Mouse (Mus musculus) CH12F3 (cell line): Measurements from ENCODE around the gene Gm36028.

Experiments
- in situ Hi-C: fragments of 300-500 bp; cut with MboI; formaldehyde crosslinking; loops from 2 replicates; pipeline ENCODE4 v1.14.3; 2020; ENCODE audit warnings: low sequenced_read_pairs

Gene Gm36028

DNA sequence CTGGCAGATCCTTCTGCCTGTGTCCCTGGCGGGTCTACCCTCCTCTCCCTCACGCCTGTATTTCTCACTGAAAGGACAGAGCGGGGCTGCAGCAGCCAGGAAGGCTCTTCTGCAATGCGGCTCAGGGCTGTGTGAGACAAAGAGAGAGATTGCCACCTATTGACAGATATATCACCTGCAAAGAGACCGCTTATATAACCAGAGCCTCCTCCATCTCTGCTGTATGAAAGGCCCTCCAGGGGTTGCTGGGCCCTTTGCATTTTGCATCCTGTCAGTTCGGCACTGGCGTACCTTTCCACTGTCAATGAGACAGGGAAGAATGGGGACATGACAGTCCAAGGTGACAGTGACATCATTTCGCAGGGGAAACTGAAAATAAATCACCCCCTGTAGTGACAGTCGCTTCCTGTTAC, 48.5 kb downstream of the Gm36028 start:
- in situ Hi-C loops: loop anchor here (10.0 kb wide), 2 partner anchors 128 to 132 kb away; no protein-coding TSS in a partner anchor

DNA sequence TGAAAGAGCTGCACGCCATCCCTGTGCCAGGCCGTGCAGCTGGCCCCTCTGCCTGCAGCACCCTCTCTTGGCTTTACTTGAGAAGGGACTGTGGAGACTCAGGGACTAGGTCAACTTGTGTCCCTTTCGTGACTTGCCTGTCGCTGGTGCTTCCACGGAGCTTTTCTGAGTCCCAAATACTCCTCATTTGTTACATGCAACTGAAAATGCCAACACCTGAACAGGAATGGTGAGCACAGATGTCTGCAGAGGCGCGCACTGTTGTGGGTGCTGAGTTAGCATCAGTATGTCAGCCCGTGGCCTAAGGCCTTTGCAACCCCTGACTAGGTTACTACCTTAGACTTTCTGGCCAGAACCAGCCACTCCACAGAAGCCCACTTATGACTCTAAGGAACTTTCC, 49.1 kb downstream of the Gm36028 start:
- in situ Hi-C loops: loop anchor here (10.0 kb wide), 2 partner anchors 127 to 133 kb away; no protein-coding TSS in a partner anchor

DNA sequence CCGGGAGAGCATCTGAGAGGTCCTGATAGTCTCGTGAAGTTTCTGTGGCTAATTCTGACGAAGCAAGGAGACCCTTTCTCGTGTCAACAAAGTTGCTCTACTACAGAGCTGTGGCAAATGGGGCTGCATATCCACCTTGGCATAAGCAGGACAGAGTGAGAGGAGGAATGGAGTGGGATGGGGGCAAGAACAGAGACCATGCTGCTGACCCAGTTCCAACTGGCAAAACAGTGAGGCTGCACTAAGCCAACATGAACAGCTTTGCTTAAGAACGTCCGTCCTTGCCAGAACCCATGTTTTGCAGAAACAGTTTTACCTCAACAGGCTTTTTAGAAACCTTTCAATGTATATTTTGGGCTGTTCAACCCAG, 51.3 kb downstream of the Gm36028 start:
- in situ Hi-C loops: no loop called here

DNA sequence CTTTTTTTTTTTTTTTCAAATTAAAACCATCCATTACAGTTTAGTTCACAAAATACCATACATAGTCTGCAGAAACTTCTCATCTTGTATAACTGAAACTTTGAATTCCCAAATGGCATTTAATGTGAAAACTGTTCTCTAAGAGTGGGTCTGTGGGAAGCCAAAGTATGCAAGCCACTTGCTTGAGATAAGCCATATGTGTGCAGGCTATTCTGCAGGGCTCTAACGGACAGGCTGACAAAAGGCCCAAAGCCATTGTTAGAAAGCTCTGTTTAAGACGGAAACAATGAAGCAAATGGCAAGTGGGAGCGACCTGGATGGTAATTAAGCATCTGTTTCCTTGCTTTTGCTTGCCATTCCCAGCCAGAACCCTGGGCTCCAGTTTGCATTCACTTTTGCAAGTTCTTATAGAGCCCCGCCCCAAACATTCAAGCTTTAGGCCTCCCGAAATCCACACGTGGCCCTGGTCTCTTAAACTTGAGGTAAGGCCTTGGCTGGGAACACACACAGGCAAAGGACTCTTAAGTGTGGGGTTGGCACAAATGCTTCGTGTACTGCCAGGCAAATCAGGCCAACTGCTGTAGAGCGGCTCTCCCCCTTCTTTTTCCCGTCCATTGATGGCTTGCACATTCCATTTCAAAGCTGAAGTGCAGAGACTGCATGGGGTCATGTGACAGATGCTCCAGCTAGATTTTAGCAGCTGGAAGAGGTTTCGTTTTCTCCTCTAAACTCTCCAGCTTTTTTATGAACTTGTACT, 51.9 kb downstream of the Gm36028 start:
- in situ Hi-C loops: no loop called here

DNA sequence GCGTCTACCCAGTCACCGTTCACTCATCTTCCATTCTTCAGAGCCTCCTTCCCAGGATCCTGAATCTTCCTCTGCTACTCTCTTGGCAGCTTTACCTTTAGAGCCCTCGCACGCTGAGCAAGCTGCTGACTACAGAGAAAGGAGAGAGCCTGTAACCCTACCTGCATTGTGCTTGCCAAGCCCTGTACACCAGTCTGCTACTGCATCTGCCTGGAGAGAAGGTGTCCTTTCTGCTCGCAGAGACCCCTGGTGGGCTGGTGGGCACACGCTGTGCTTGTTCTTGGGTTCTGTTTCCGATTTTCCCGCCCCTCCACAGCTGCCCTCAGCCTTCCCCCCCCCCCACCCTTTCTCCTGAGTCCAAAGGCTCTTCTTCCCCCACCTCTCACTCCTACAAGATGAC, 53.7 kb downstream of the Gm36028 start:
- in situ Hi-C loops: no loop called here

DNA sequence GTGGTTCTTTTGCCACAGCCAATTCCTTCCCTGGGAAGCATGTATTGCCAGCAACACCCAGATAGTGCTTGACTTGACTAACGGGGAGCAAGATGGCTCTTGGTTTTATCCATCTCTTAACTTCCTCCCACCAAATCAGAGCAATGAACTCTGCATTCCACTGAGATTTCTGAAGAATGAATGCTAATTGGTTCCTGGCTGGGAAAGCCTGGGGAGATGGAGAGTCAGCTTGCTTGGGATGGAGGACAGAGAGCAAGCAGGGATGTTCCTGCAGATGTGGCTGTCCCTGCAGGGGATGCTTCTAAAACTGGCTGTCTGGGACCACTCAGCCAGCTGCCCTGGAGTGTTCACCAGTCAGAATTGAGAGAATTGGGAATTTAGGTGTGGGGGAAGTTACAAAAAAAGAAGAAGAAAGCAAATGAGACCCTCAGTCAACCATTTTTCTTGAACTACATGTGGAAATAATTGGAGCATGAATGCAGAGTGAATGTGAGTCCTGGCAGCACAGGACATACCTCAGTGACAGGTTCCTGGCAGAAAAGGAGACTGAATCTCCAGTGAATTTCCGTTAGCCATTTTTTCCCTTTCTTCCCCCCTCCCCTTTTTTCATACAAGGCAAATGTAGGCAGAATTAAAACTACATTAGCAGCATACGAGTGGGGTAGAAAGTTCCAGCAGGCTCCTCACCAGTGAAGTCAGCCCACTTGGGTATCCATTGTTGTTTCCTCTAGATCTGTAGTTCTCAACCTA, 55.0 kb downstream of the Gm36028 start:
- in situ Hi-C loops: no loop called here

DNA sequence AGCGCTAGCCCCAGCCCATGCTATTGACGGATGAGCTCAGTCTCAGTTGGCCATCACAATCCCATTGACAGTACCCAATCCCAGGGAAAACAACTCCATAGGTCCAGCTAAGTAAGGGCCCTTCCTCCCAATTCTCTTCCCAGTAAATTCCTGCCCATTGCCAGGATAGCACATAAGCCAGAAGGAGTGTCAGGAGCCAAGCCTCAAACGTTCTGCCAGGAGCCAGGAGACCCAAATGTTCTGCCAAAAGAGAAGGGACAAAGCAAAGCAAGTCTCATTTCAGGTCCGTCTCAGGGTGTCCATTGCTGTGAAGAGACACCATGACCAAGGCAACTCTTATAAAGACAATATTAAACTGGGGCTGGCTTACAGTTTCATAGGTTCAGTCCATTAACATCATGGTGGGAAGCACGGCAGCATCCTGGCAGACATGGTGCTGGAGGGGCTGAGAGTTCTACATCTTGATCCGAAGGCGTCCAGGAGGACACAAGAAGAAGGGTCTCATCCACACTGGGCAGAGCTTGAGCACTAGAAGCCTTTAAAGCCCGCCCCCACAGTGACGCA, 57.5 kb downstream of the Gm36028 start:
- in situ Hi-C loops: no loop called here

DNA sequence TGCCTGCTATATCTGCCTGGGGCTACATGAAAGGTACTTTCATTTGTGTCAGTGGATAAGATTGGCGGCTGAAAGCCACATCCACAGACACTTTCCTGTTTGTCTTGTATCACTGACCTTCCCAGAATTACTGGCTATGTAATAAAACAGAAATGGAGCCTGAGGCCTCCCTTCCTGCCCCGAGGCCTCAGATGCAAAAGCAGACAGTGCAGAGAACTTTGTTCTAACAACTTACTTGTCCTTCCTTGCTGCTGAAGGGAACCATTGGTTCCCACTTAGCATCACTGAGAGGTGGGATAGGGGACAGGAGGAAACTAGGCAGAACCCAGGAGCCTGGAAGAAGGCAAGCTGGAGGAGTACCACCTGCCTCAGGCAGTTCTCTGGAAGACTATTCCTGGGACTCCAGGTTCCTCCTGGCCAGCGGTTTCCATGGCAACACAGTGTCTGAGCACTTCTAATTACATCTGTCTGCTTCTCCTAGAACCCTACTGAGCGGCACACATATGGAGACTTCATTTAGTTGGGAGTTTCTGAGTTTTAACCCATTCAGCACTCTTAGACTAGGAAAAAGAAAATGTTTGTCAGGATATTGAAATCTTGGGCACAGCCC, 58.2 kb downstream of the Gm36028 start:
- in situ Hi-C loops: no loop called here

DNA sequence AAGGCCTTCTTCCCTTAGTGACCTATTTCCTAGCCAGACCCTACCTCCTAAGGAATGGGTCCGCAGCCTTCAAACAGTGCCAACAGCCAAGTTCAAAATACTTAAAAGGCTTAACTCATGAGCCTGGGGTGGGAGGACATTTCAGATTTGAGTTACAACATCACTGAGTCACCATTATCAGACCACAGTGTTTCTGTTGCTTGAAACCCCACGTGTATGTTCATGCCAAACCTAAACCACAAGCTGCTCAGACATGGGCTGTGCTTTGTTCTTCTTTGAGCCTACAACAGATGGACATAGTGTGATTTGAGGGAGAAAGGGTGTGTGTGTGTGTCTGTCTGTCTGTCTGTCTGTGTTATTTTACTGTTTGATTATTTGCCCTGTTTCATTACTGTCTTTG, 59.8 kb downstream of the Gm36028 start:
- in situ Hi-C loops: no loop called here
